8 mouse cellular contexts compared by ENCODE assay signal in genomic region chr3:96595661-96596060, GRCm38 (mm10). TPM values are rescaled to one million over a fixed set of nuclear protein-coding genes. Genes with fewer than 3 reads are reported as not detected.
DNase-seq lines count a peak whose midpoint lies in the region; ATAC-seq lines count a peak whose summit lies in the region.

No protein-coding gene starts in this region.

- no peak overlapping the region; the same call in 1 of the 2 replicates for H3K27ac ChIP-seq in heart, embryonic 11.5 days (ENCODE audit: low read depth, low read length)
- peak overlapping the region; percentile 59 for H3K27ac ChIP-seq in forebrain, embryonic 13.5 days
- H3K27ac ChIP-seq in midbrain, embryonic 10.5 days (replicated peaks): no peak overlapping the region
- H3K27ac ChIP-seq in liver, embryonic 12.5 days: no peak overlapping the region

- ATAC-seq in heart, embryonic 11.5 days (replicated peaks; ENCODE audit: insufficient number of reproducible peaks, low FRiP score, low TSS enrichment): no peak
- ATAC-seq in forebrain, embryonic 13.5 days: no peak
- ATAC-seq in liver, embryonic 12.5 days: no peak
- no peak for ATAC-seq in granulocyte monocyte progenitor cell, adult 5-6 weeks (replicated peaks; ENCODE audit: poor library complexity, severe bottlenecking)

- H3K36me3 ChIP-seq in heart, embryonic 11.5 days (ENCODE audit: control insufficient read depth, insufficient read depth, low read length): no peaks in the 10 kb centered on the region
- H3K36me3 ChIP-seq in forebrain, embryonic 13.5 days (ENCODE audit: poor library complexity, severe bottlenecking): no peaks in the 10 kb centered on the region
- H3K36me3 ChIP-seq in midbrain, embryonic 10.5 days: no peaks in the 10 kb centered on the region
- no peaks in the 10 kb centered on the region for H3K36me3 ChIP-seq in liver, embryonic 12.5 days

- peaks cover 28% of the 10 kb centered on the region for H3K4me1 ChIP-seq in heart, embryonic 11.5 days (ENCODE audit: control insufficient read depth, insufficient read depth, low read length)
- peaks cover 64% of the 10 kb centered on the region for H3K4me1 ChIP-seq in forebrain, embryonic 13.5 days
- H3K4me1 ChIP-seq in midbrain, embryonic 10.5 days: peaks cover 67% of the 10 kb centered on the region
- peaks cover 46% of the 10 kb centered on the region for H3K4me1 ChIP-seq in liver, embryonic 12.5 days

- peaks cover 2% of the 10 kb centered on the region; the same call in 1 of the 2 replicates for H3K27me3 ChIP-seq in heart, embryonic 11.5 days (ENCODE audit: control insufficient read depth, insufficient read depth, low read length)
- H3K27me3 ChIP-seq in forebrain, embryonic 13.5 days: peaks cover 13% of the 10 kb centered on the region; the same call in 1 of the 2 replicates
- peaks cover 51% of the 10 kb centered on the region for H3K27me3 ChIP-seq in midbrain, embryonic 10.5 days (ENCODE audit: low read depth, poor library complexity, severe bottlenecking)
- peaks cover 61% of the 10 kb centered on the region for H3K27me3 ChIP-seq in liver, embryonic 12.5 days (replicated peaks)

- peak overlapping the region; percentile 65; the same call in 1 of the 2 replicates for H3K4me3 ChIP-seq in heart, embryonic 11.5 days (ENCODE audit: low read depth, low read length)
- peak overlapping the region; percentile 47; the same call in 1 of the 2 replicates for H3K4me3 ChIP-seq in forebrain, embryonic 13.5 days
- peak overlapping the region; percentile 66 for H3K4me3 ChIP-seq in midbrain, embryonic 10.5 days
- no peak overlapping the region for H3K4me3 ChIP-seq in liver, embryonic 12.5 days

- DNase-seq in heart, postnatal 4 days: no peak
- peak; percentile 22 for DNase-seq in NIH3T3 (ENCODE audit: low read depth)
- DNase-seq in midbrain, embryonic 10.5 days (ENCODE audit: low spot score): no peak
- DNase-seq in urinary bladder, postnatal 25 days (ENCODE audit: low spot score): no peak

- 21% methylated on average over 6 of the region's 6 CpGs for WGBS in heart, embryonic 11.5 days (ENCODE audit: insufficient replicate concordance)
- 22% methylated on average over 6 of the region's 6 CpGs for WGBS in forebrain, embryonic 13.5 days
- WGBS in midbrain, embryonic 10.5 days: 32% methylated on average over 6 of the region's 6 CpGs
- 40% methylated on average over 6 of the region's 6 CpGs for WGBS in liver, embryonic 12.5 days (ENCODE audit: insufficient replicate concordance)

- peak overlapping the region; percentile 98 for H3K4me2 ChIP-seq in heart, embryonic 11.5 days
- H3K4me2 ChIP-seq in forebrain, embryonic 13.5 days: peak overlapping the region; percentile 90
- no peak overlapping the region; the same call in 1 of the 2 replicates for H3K4me2 ChIP-seq in liver, embryonic 12.5 days

- no peaks in the 10 kb centered on the region for H3K9me3 ChIP-seq in heart, embryonic 11.5 days (replicated peaks; ENCODE audit: control insufficient read depth, low read length)
- no peaks in the 10 kb centered on the region for H3K9me3 ChIP-seq in forebrain, embryonic 13.5 days (replicated peaks)
- H3K9me3 ChIP-seq in midbrain, embryonic 10.5 days (replicated peaks): no peaks in the 10 kb centered on the region
- no peaks in the 10 kb centered on the region for H3K9me3 ChIP-seq in liver, embryonic 12.5 days (replicated peaks)

- no peak overlapping the region; the same call in 1 of the 2 replicates for H3K9ac ChIP-seq in heart, embryonic 11.5 days (ENCODE audit: low read depth, low read length)
- peak overlapping the region; percentile 74; the same call in 1 of the 2 replicates for H3K9ac ChIP-seq in forebrain, embryonic 13.5 days
- no peak overlapping the region for H3K9ac ChIP-seq in liver, embryonic 12.5 days

RNA-seq across cellular contexts. Expression of gene Ankrd34a, which starts 0.8 kb away (rescaled TPM):
- 9.0 TPM in 2 replicates for polyA plus RNA-seq in heart, embryonic 11.5 days (2014; fragmentation: Nextera tagmentation; extraction: Ambion mirVana)
- 1 to 10 TPM; 1.8 to 3.1 TPM for total RNA-seq in heart, postnatal 4 days (2021)
- 6.6 and 6.7 TPM in 2 replicates for polyA plus RNA-seq in forebrain, embryonic 13.5 days (2015; fragmentation: Nextera tagmentation; extraction: Ambion mirVana)
- polyA plus RNA-seq in midbrain, embryonic 10.5 days (2016; fragmentation: Nextera tagmentation; extraction: Ambion mirVana): 1.0 and 1.7 TPM in 2 replicates
- polyA plus RNA-seq in liver, embryonic 12.5 days (2016; fragmentation: Nextera tagmentation; extraction: Ambion mirVana): 0.33 and 0.44 TPM in 2 replicates
- not detected in 2 replicates for total RNA-seq in granulocyte monocyte progenitor cell, adult 5-6 weeks (2014; fragmentation: Nextera tagmentation)
- not detected in 2 replicates for total RNA-seq in granulocyte monocyte progenitor cell, adult 5-6 weeks (2017)

RNA-seq across cellular contexts. Expression of gene Polr3gl, which starts 1.7 kb away (rescaled TPM):
- polyA plus RNA-seq in heart, embryonic 11.5 days (2014; fragmentation: Nextera tagmentation; extraction: Ambion mirVana): 21.4 and 23.8 TPM in 2 replicates
- 10 to 100 TPM; 20.4 to 24.0 TPM for total RNA-seq in heart, postnatal 4 days (2021)
- polyA plus RNA-seq in forebrain, embryonic 13.5 days (2015; fragmentation: Nextera tagmentation; extraction: Ambion mirVana): 37.5 and 40.2 TPM in 2 replicates
- polyA plus RNA-seq in midbrain, embryonic 10.5 days (2016; fragmentation: Nextera tagmentation; extraction: Ambion mirVana): 25.2 and 31.8 TPM in 2 replicates
- 16.7 and 19.8 TPM in 2 replicates for polyA plus RNA-seq in liver, embryonic 12.5 days (2016; fragmentation: Nextera tagmentation; extraction: Ambion mirVana)
- total RNA-seq in granulocyte monocyte progenitor cell, adult 5-6 weeks (2014; fragmentation: Nextera tagmentation): 15.6 and 43.7 TPM in 2 replicates
- total RNA-seq in granulocyte monocyte progenitor cell, adult 5-6 weeks (2017): 50.5 and 57.8 TPM in 2 replicates

RNA-seq across cellular contexts. Expression of gene Lix1l, which starts 5.3 kb away (rescaled TPM):
- polyA plus RNA-seq in heart, embryonic 11.5 days (2014; fragmentation: Nextera tagmentation; extraction: Ambion mirVana): 6.4 and 6.7 TPM in 2 replicates
- total RNA-seq in heart, postnatal 4 days (2021): 10 to 100 TPM; 53.1 to 56.6 TPM
- 6.9 and 7.2 TPM in 2 replicates for polyA plus RNA-seq in forebrain, embryonic 13.5 days (2015; fragmentation: Nextera tagmentation; extraction: Ambion mirVana)
- 5.3 and 5.7 TPM in 2 replicates for polyA plus RNA-seq in midbrain, embryonic 10.5 days (2016; fragmentation: Nextera tagmentation; extraction: Ambion mirVana)
- polyA plus RNA-seq in liver, embryonic 12.5 days (2016; fragmentation: Nextera tagmentation; extraction: Ambion mirVana): 0.92 and 1.2 TPM in 2 replicates
- total RNA-seq in granulocyte monocyte progenitor cell, adult 5-6 weeks (2014; fragmentation: Nextera tagmentation): 2.2 and 2.3 TPM in 2 replicates
- total RNA-seq in granulocyte monocyte progenitor cell, adult 5-6 weeks (2017): 1.7 and 2.1 TPM in 2 replicates

RNA-seq across cellular contexts. Expression of gene Gm16253, which starts 18.9 kb away (rescaled TPM):
- polyA plus RNA-seq in heart, embryonic 11.5 days (2014; fragmentation: Nextera tagmentation; extraction: Ambion mirVana): 1.2 and 1.5 TPM in 2 replicates
- total RNA-seq in heart, postnatal 4 days (2021): 1 to 10 TPM; 2.5 to 2.9 TPM
- polyA plus RNA-seq in forebrain, embryonic 13.5 days (2015; fragmentation: Nextera tagmentation; extraction: Ambion mirVana): 1.2 and 1.3 TPM in 2 replicates
- polyA plus RNA-seq in midbrain, embryonic 10.5 days (2016; fragmentation: Nextera tagmentation; extraction: Ambion mirVana): 0.62 and 1.6 TPM in 2 replicates
- 0.24 and 0.26 TPM in 2 replicates for polyA plus RNA-seq in liver, embryonic 12.5 days (2016; fragmentation: Nextera tagmentation; extraction: Ambion mirVana)
- not detected in 2 replicates for total RNA-seq in granulocyte monocyte progenitor cell, adult 5-6 weeks (2014; fragmentation: Nextera tagmentation)
- total RNA-seq in granulocyte monocyte progenitor cell, adult 5-6 weeks (2017): not detected in 2 replicates

RNA-seq across cellular contexts. Expression of gene Rbm8a, which starts 34.1 kb away (rescaled TPM):
- polyA plus RNA-seq in heart, embryonic 11.5 days (2014; fragmentation: Nextera tagmentation; extraction: Ambion mirVana): 124 TPM in 2 replicates
- 10 to 100 TPM; 56.4 to 57.0 TPM for total RNA-seq in heart, postnatal 4 days (2021)
- 161 and 168 TPM in 2 replicates for polyA plus RNA-seq in forebrain, embryonic 13.5 days (2015; fragmentation: Nextera tagmentation; extraction: Ambion mirVana)
- polyA plus RNA-seq in midbrain, embryonic 10.5 days (2016; fragmentation: Nextera tagmentation; extraction: Ambion mirVana): 205 and 215 TPM in 2 replicates
- polyA plus RNA-seq in liver, embryonic 12.5 days (2016; fragmentation: Nextera tagmentation; extraction: Ambion mirVana): 92.6 and 104 TPM in 2 replicates
- total RNA-seq in granulocyte monocyte progenitor cell, adult 5-6 weeks (2014; fragmentation: Nextera tagmentation): 112 and 120 TPM in 2 replicates
- total RNA-seq in granulocyte monocyte progenitor cell, adult 5-6 weeks (2017): 64.5 and 64.7 TPM in 2 replicates
